Mouse (Mus musculus): ENCODE measurements around the gene Cped1. TPM values are rescaled to one million over a fixed set of nuclear protein-coding genes. Genes with fewer than 3 reads are reported as not detected.

Gene Cped1
- polyA plus RNA-seq, 2 experiments, result 1.8 to 2.5 TPM

- Histone ChIP-seq H3K27ac (no peak overlapping the region), H3K9ac (replicated peaks) (no peak overlapping the region), H3K4me2 (ENCODE audit: low read depth) (no peak overlapping the region), H3K4me3 (ENCODE audit: insufficient read depth in 1 of 2, low read depth in 2 of 2, low read length in 2 of 2) (no peak overlapping the region), H3K9me3 (ENCODE audit: control insufficient read depth, low read length) (no peaks in the 10 kb centered on the region), H3K4me1 (replicated peaks; ENCODE audit: control insufficient read depth in 2 of 2, insufficient read depth in 2 of 2, low read length in 1 of 2) (no peaks in the 10 kb centered on the region), H3K27me3 (ENCODE audit: control insufficient read depth, insufficient read depth, low read length) (no peaks in the 10 kb centered on the region), H3K36me3 (replicated peaks; ENCODE audit: control insufficient read depth, insufficient read depth, low read depth) (no peaks in the 10 kb centered on the region)
- ATAC-seq (ENCODE audit: insufficient read depth), result no peak
- no peak for DNase-seq (ENCODE audit: low read depth in 3 of 3, low spot score in 3 of 3)
- WGBS (ENCODE audit: insufficient replicate concordance), result 70% methylated on average over 8 of the region's 8 CpGs
- no peak for TF ChIP-seq CTCF (IDR thresholded peaks at IDR 0.05; ENCODE audit: low read depth)
- no peak for TF ChIP-seq EP300 (IDR thresholded peaks at IDR 0.05; ENCODE audit: low read depth)
Observed at GRCm38 (mm10) chr6:22186967-22187366, 201.3 kb downstream of the Cped1 start.

GRCm38 (mm10) chr6:22189346-22190335 lies 203.9 kb downstream of the Cped1 start:
- TF ChIP-seq EP300 (IDR thresholded peaks at IDR 0.05; ENCODE audit: low read depth) (no peak), CTCF (IDR thresholded peaks at IDR 0.05; ENCODE audit: low read depth) (no peak)
- H3K27ac ChIP-seq, result no peak overlapping the region
- no peak for ATAC-seq (ENCODE audit: insufficient read depth)
- no peak overlapping the region for H3K9ac ChIP-seq (replicated peaks)
- H3K4me1 ChIP-seq (replicated peaks; ENCODE audit: control insufficient read depth in 2 of 2, insufficient read depth in 2 of 2, low read length in 1 of 2), result no peaks in the 10 kb centered on the region
- H3K4me3 ChIP-seq (ENCODE audit: insufficient read depth in 1 of 2, low read depth in 2 of 2, low read length in 2 of 2), result no peak overlapping the region
- H3K27me3 ChIP-seq (ENCODE audit: control insufficient read depth, insufficient read depth, low read length), result no peaks in the 10 kb centered on the region
- WGBS (ENCODE audit: insufficient replicate concordance), result 73% methylated on average over 24 of the region's 24 CpGs
- H3K9me3 ChIP-seq (ENCODE audit: control insufficient read depth, low read length), result no peaks in the 10 kb centered on the region
- H3K4me2 ChIP-seq (ENCODE audit: low read depth), result no peak overlapping the region
- no peaks in the 10 kb centered on the region for H3K36me3 ChIP-seq (replicated peaks; ENCODE audit: control insufficient read depth, insufficient read depth, low read depth)
- no peak for DNase-seq (ENCODE audit: low read depth in 3 of 3, low spot score in 3 of 3)

- H3K4me1 ChIP-seq (replicated peaks; ENCODE audit: control insufficient read depth in 2 of 2, insufficient read depth in 2 of 2, low read length in 1 of 2), result no peaks in the 10 kb centered on the region
- H3K4me2 ChIP-seq (ENCODE audit: low read depth), result no peak overlapping the region
- no peaks in the 10 kb centered on the region for H3K27me3 ChIP-seq (ENCODE audit: control insufficient read depth, insufficient read depth, low read length)
- H3K9ac ChIP-seq (replicated peaks), result no peak overlapping the region
- no peak overlapping the region for H3K27ac ChIP-seq
- DNase-seq (ENCODE audit: low read depth in 3 of 3, low spot score in 3 of 3) (no peak), ATAC-seq (ENCODE audit: insufficient read depth) (no peak)
- H3K9me3 ChIP-seq (ENCODE audit: control insufficient read depth, low read length), result no peaks in the 10 kb centered on the region
- WGBS (ENCODE audit: insufficient replicate concordance), result 50% methylated on average over 3 of the region's 3 CpGs
- H3K36me3 ChIP-seq (replicated peaks; ENCODE audit: control insufficient read depth, insufficient read depth, low read depth), result no peaks in the 10 kb centered on the region
- no peak for TF ChIP-seq EP300 (IDR thresholded peaks at IDR 0.05; ENCODE audit: low read depth)
- no peak for TF ChIP-seq CTCF (IDR thresholded peaks at IDR 0.05; ENCODE audit: low read depth)
- H3K4me3 ChIP-seq (ENCODE audit: insufficient read depth in 1 of 2, low read depth in 2 of 2, low read length in 2 of 2), result no peak overlapping the region
Observed at GRCm38 (mm10) chr6:22198603-22199002, 212.9 kb downstream of the Cped1 start.

- Histone ChIP-seq H3K4me3 (ENCODE audit: insufficient read depth in 1 of 2, low read depth in 2 of 2, low read length in 2 of 2) (no peak overlapping the region), H3K4me2 (ENCODE audit: low read depth) (no peak overlapping the region), H3K36me3 (replicated peaks; ENCODE audit: control insufficient read depth, insufficient read depth, low read depth) (no peaks in the 10 kb centered on the region), H3K9ac (replicated peaks) (no peak overlapping the region), H3K27ac (no peak overlapping the region), H3K27me3 (ENCODE audit: control insufficient read depth, insufficient read depth, low read length) (no peaks in the 10 kb centered on the region), H3K9me3 (ENCODE audit: control insufficient read depth, low read length) (no peaks in the 10 kb centered on the region), H3K4me1 (replicated peaks; ENCODE audit: control insufficient read depth in 2 of 2, insufficient read depth in 2 of 2, low read length in 1 of 2) (no peaks in the 10 kb centered on the region)
- no peak for TF ChIP-seq CTCF (IDR thresholded peaks at IDR 0.05; ENCODE audit: low read depth)
- no peak for TF ChIP-seq EP300 (IDR thresholded peaks at IDR 0.05; ENCODE audit: low read depth)
- DNase-seq (ENCODE audit: low read depth in 3 of 3, low spot score in 3 of 3) (no peak), ATAC-seq (ENCODE audit: insufficient read depth) (no peak)
- 48% methylated on average over 2 of the region's 2 CpGs for WGBS (ENCODE audit: insufficient replicate concordance)
Observed at GRCm38 (mm10) chr6:22199473-22199872, 213.8 kb downstream of the Cped1 start.

- no peak overlapping the region for H3K4me2 ChIP-seq (ENCODE audit: low read depth)
- ATAC-seq (ENCODE audit: insufficient read depth), result no peak
- H3K4me1 ChIP-seq (replicated peaks; ENCODE audit: control insufficient read depth in 2 of 2, insufficient read depth in 2 of 2, low read length in 1 of 2), result no peaks in the 10 kb centered on the region
- H3K4me3 ChIP-seq (ENCODE audit: insufficient read depth in 1 of 2, low read depth in 2 of 2, low read length in 2 of 2), result no peak overlapping the region
- no peaks in the 10 kb centered on the region for H3K27me3 ChIP-seq (ENCODE audit: control insufficient read depth, insufficient read depth, low read length)
- no peak for DNase-seq (ENCODE audit: low read depth in 3 of 3, low spot score in 3 of 3)
- WGBS (ENCODE audit: insufficient replicate concordance), result 54% methylated on average over 3 of the region's 3 CpGs
- H3K9ac ChIP-seq (replicated peaks), result no peak overlapping the region
- no peaks in the 10 kb centered on the region for H3K9me3 ChIP-seq (ENCODE audit: control insufficient read depth, low read length)
- TF ChIP-seq EP300 (IDR thresholded peaks at IDR 0.05; ENCODE audit: low read depth) (no peak), CTCF (IDR thresholded peaks at IDR 0.05; ENCODE audit: low read depth) (no peak)
- no peak overlapping the region for H3K27ac ChIP-seq
- H3K36me3 ChIP-seq (replicated peaks; ENCODE audit: control insufficient read depth, insufficient read depth, low read depth), result no peaks in the 10 kb centered on the region
Observed at GRCm38 (mm10) chr6:22200133-22200532, 214.4 kb downstream of the Cped1 start.
